Mouse (Mus musculus) MEL (cell line): ENCODE measurements around the gene 1700013F07Rik.

Experiments used
- BHLHE40 ChIP-seq: IDR thresholded peaks from 2 replicates; pipeline ENCODE4 v1.6.1; 2012; ENCODE audit warnings: low read depth, mild to moderate bottlenecking, inconsistent platforms, low read length, improper control_type of control experiment, borderline replicate concordance
- CTCF ChIP-seq, 3 experiments: IDR thresholded peaks in 2 of 3; conservative IDR thresholded peaks in 1 of 3; 2 replicates each; pipeline ENCODE4 v1.5.1; 2011 to 2012; ENCODE audit warnings: low read length in 3 of 3, low read depth in 2 of 3, mild to moderate bottlenecking in 2 of 3, improper control_type of control experiment in 1 of 3, inconsistent platforms in 1 of 3, mixed read lengths in 1 of 3, moderate library complexity in 1 of 3; ENCODE audit not compliant: control insufficient read depth in 1 of 3, insufficient read depth in 1 of 3, poor library complexity in 1 of 3, severe bottlenecking in 1 of 3
- EP300 ChIP-seq, 2 experiments: IDR thresholded peaks; 2 replicates each; pipeline ENCODE4 v1.6.1; 2011; ENCODE audit warnings: improper control_type of control experiment in 2 of 2, low read length in 2 of 2, low read depth in 1 of 2, mild to moderate bottlenecking in 1 of 2
- MAFK ChIP-seq: IDR thresholded peaks from 2 replicates; pipeline ENCODE4 v1.6.1; 2011; ENCODE audit warnings: low read depth, mild to moderate bottlenecking, low read length, improper control_type of control experiment, borderline replicate concordance
- MEF2A ChIP-seq: IDR thresholded peaks from 2 replicates; pipeline ENCODE4 v1.6.1; 2014; ENCODE audit warnings: low read depth, mild to moderate bottlenecking, inconsistent platforms, low read length, improper control_type of control experiment; ENCODE audit not compliant: poor library complexity, insufficient replicate concordance, severe bottlenecking; ENCODE audit errors: extremely low read depth
- NRF1 ChIP-seq: IDR thresholded peaks from 2 replicates; pipeline ENCODE4 v1.6.1; 2014; ENCODE audit warnings: low read depth, mild to moderate bottlenecking, inconsistent platforms, low read length, improper control_type of control experiment, moderate library complexity; ENCODE audit not compliant: poor library complexity, insufficient read depth, severe bottlenecking
- POLR2A ChIP-seq, 2 experiments: IDR thresholded peaks; 2 replicates each; pipeline ENCODE4 v1.6.1; 2011 to 2012; ENCODE audit warnings: low read length in 2 of 2, mild to moderate bottlenecking in 2 of 2, control low read depth in 1 of 2, improper control_type of control experiment in 1 of 2, low read depth in 1 of 2, moderate library complexity in 1 of 2; ENCODE audit not compliant: control insufficient read depth in 1 of 2, insufficient read depth in 1 of 2, poor library complexity in 1 of 2
- POLR2AphosphoS2 ChIP-seq: IDR thresholded peaks from 2 replicates; pipeline ENCODE4 v1.6.1; 2011; ENCODE audit warnings: low read length, improper control_type of control experiment
- TBP ChIP-seq: IDR thresholded peaks from 2 replicates; pipeline ENCODE4 v1.8.0; 2011; ENCODE audit warnings: low read depth, low read length, improper control_type of control experiment
- UBTF ChIP-seq: IDR thresholded peaks from 2 replicates; pipeline ENCODE4 v1.6.1; 2012; ENCODE audit warnings: low read depth, mild to moderate bottlenecking, inconsistent platforms, low read length, improper control_type of control experiment, moderate library complexity, borderline replicate concordance; ENCODE audit not compliant: insufficient read depth
- USF1 ChIP-seq: IDR thresholded peaks from 2 replicates; pipeline ENCODE4 v1.6.1; 2014; ENCODE audit warnings: low read depth, mild to moderate bottlenecking, inconsistent platforms, low read length, improper control_type of control experiment, moderate library complexity
- ZNF384 ChIP-seq: IDR thresholded peaks from 2 replicates; pipeline ENCODE4 v1.6.1; 2012; ENCODE audit warnings: low read depth, mild to moderate bottlenecking, inconsistent platforms, low read length, improper control_type of control experiment

DNA sequence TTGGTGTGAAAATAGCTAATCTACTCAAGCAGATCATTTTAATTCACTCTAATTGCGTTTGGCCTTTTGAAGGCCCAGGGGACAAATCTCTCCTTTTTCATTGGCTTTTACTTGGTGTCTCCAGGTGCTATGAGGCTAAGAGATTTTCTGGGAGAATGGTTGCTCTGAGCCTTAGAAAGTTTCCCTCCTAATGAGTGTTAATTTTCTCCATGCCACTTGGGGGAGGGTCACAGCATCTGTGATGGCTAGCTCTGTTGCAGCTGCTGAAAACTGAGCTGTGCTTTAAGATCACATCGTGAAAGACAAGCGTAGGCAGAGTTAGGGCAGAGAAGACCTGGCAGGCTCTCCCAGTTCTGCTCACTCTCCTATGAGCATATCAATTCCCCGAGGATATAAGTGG, 38.5 kb upstream of the 1700013F07Rik start:
- TF ChIP-seq POLR2A (IDR thresholded peaks at IDR 0.05; ENCODE audit: control insufficient read depth in 1 of 2, insufficient read depth in 1 of 2, low read depth in 1 of 2, low read length in 2 of 2, poor library complexity in 1 of 2) (no peak), NRF1 (no peak), MAFK (no peak), CTCF (IDR thresholded peaks at IDR 0.05 in 2 of 3, conservative IDR thresholded peaks at IDR 0.05 in 1 of 3; ENCODE audit: control insufficient read depth in 1 of 3, insufficient read depth in 1 of 3, low read depth in 2 of 3, low read length in 3 of 3, poor library complexity in 1 of 3, severe bottlenecking in 1 of 3) (no peak), ZNF384 (no peak), EP300 (IDR thresholded peaks at IDR 0.05; ENCODE audit: low read depth in 1 of 2, low read length in 2 of 2) (no peak), UBTF (no peak), USF1 (no peak), BHLHE40 (no peak), MEF2A (no peak), POLR2AphosphoS2 (no peak), TBP (no peak)
